Mouse (Mus musculus): ENCODE measurements around the gene Ankrd35. TPM values are rescaled to one million over a fixed set of nuclear protein-coding genes. Genes with fewer than 3 reads are reported as not detected.

The Ankrd35 gene
- polyA plus RNA-seq, 1 experiment from 2014 or later: 5.5 TPM

DNA sequence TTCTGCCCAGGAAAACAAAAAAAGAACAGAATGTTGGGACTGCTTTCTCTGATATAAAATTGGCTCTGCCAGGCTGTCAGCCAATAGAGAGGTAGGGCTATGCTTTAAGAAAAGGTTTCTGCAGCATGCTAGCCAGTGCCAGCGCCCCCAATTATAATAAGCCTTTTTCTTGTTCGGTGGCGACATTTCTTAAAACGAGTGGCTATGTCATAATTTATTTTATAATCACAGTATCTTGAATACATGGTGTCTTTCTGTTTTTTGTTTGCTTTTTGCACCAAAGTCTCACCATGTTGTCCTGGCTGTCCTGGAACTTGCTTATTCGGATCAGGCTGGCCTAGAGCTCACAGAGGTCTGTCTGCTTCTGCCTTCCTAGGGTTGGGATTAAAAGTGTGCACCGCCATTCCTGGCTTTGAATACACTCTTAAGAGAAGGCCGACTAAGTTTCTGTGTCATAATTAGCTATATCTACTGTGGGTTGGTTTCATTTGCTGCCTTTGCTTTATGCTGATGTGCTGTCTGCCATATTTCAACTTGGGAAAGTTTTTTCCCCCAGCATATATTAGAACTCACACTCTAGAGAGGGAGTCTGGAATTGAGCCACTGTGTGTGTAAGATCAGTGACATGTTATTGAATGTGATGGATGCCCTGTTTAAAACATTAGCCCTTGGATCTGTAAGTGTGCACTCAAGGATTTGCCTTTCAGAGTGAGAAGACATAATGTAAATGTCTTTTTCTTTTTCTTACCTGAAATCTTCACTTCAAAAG, 58.9 kb downstream of the Ankrd35 start:
- peak overlapping the region; percentile 84; the same call in 1 of the 2 replicates for H3K9ac ChIP-seq (ENCODE audit: low read length)
- no peaks in the 10 kb centered on the region for H3K4me1 ChIP-seq (replicated peaks; ENCODE audit: control insufficient read depth, insufficient read depth)
- no peaks in the 10 kb centered on the region for H3K27me3 ChIP-seq (ENCODE audit: control insufficient read depth, insufficient read depth, low read length)
- H3K27ac ChIP-seq (replicated peaks): no peak overlapping the region; the same call in 1 of the 2 replicates
- WGBS: 34% methylated on average over 7 of the region's 7 CpGs
- ATAC-seq (ENCODE audit: low FRiP score, low TSS enrichment) (no peak), DNase-seq (ENCODE audit: low spot score) (no peak)
- peak overlapping the region; percentile 55 for H3K4me2 ChIP-seq (replicated peaks; ENCODE audit: low read depth)
- H3K36me3 ChIP-seq (ENCODE audit: control insufficient read depth, insufficient read depth, low read length): no peaks in the 10 kb centered on the region
- H3K9me3 ChIP-seq (ENCODE audit: control insufficient read depth, low read length): no peaks in the 10 kb centered on the region
- TF ChIP-seq CTCF (IDR thresholded peaks at IDR 0.05; ENCODE audit: low read depth): no peak
- TF ChIP-seq EP300 (optimal IDR thresholded peaks at IDR 0.05): no peak
- peak overlapping the region; percentile 88 for H3K4me3 ChIP-seq (ENCODE audit: low read depth, low read length)

DNA sequence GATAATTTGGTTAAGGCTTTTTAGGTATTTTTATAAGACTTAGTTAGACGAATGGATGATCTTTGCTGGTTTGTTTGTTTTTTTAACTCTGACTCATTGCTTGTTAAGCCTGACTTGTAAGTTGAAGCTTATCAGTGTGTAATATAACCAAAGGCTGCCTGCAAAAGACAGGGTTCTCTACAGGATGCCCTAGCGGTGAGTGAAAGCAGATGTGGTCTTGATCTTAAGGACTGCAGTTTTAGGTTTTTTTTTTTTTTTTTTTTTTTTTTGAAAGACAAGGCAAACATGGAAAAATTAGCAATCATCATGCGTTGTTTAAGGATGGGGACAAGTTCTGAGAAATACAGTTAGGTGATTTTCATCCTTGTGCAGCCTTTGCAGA, 59.5 kb downstream of the Ankrd35 start:
- Histone ChIP-seq H3K27ac (replicated peaks) (no peak overlapping the region), H3K9me3 (ENCODE audit: control insufficient read depth, low read length) (no peaks in the 10 kb centered on the region), H3K27me3 (ENCODE audit: control insufficient read depth, insufficient read depth, low read length) (no peaks in the 10 kb centered on the region), H3K36me3 (ENCODE audit: control insufficient read depth, insufficient read depth, low read length) (no peaks in the 10 kb centered on the region), H3K4me3 (ENCODE audit: low read depth, low read length) (no peak overlapping the region), H3K4me1 (replicated peaks; ENCODE audit: control insufficient read depth, insufficient read depth) (no peaks in the 10 kb centered on the region), H3K4me2 (replicated peaks; ENCODE audit: low read depth) (no peak overlapping the region), H3K9ac (ENCODE audit: low read length) (no peak overlapping the region)
- ATAC-seq (ENCODE audit: low FRiP score, low TSS enrichment) (no peak), DNase-seq (ENCODE audit: low spot score) (no peak)
- whole genome bisulfite sequencing: 29% methylated on average over 3 of the region's 3 CpGs
- peak; percentile 55 for TF ChIP-seq CTCF (IDR thresholded peaks at IDR 0.05; ENCODE audit: low read depth)
- TF ChIP-seq EP300 (optimal IDR thresholded peaks at IDR 0.05): no peak

DNA sequence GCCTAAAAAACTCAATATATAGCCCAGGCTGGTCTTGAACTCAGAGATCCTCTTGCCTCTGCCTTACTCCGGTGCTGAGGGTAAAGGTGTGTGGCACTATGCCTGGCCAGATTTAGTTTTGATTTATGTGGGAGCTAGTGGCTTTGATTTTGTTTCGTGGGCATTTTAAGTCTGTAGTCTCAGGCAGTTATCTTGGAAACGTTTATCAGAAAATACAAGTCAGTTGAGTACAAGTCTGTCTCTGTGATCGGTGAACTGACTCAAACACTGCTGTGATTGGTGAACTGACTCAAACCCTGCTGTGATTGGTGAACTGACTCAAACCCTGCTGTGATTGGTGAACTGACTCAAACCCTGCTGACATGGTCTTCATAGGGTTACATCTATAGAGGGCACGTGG, 60.9 kb downstream of the Ankrd35 start:
- Histone ChIP-seq H3K9ac (ENCODE audit: low read length) (no peak overlapping the region), H3K4me3 (ENCODE audit: low read depth, low read length) (no peak overlapping the region), H3K36me3 (ENCODE audit: control insufficient read depth, insufficient read depth, low read length) (no peaks in the 10 kb centered on the region), H3K4me1 (replicated peaks; ENCODE audit: control insufficient read depth, insufficient read depth) (no peaks in the 10 kb centered on the region), H3K4me2 (replicated peaks; ENCODE audit: low read depth) (no peak overlapping the region), H3K27me3 (ENCODE audit: control insufficient read depth, insufficient read depth, low read length) (no peaks in the 10 kb centered on the region), H3K9me3 (ENCODE audit: control insufficient read depth, low read length) (no peaks in the 10 kb centered on the region), H3K27ac (replicated peaks) (no peak overlapping the region)
- WGBS: 63% methylated on average over 5 of the region's 5 CpGs
- DNase-seq (ENCODE audit: low spot score): no peak
- TF ChIP-seq EP300 (optimal IDR thresholded peaks at IDR 0.05): no peak
- no peak for TF ChIP-seq CTCF (IDR thresholded peaks at IDR 0.05; ENCODE audit: low read depth)
- no peak for ATAC-seq (ENCODE audit: low FRiP score, low TSS enrichment)

DNA sequence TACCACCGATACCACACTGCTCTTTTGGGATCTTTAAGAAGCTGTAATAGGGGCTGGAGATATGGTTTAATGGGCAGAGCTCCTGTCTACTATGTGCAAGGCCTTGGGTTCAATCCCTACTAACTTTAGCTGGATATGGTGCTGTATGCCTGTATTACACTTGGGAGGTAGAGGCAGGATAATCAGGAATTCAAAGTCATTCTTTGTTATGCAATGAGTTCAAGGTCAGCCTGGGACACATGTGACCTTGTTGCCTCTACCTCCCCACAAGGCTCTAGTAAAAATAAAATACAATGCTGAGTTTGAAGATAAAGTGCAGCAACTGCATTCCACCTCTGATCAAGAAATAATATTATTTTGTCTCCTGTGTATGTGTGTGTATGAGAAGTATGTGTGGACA, 64.1 kb downstream of the Ankrd35 start:
- TF ChIP-seq CTCF (IDR thresholded peaks at IDR 0.05; ENCODE audit: low read depth): no peak
- TF ChIP-seq EP300 (optimal IDR thresholded peaks at IDR 0.05): no peak
- no peak overlapping the region for H3K27ac ChIP-seq (replicated peaks)
- no peak overlapping the region for H3K9ac ChIP-seq (ENCODE audit: low read length)
- H3K36me3 ChIP-seq (ENCODE audit: control insufficient read depth, insufficient read depth, low read length): no peaks in the 10 kb centered on the region
- H3K4me1 ChIP-seq (replicated peaks; ENCODE audit: control insufficient read depth, insufficient read depth): no peaks in the 10 kb centered on the region
- DNase-seq (ENCODE audit: low spot score) (no peak), ATAC-seq (ENCODE audit: low FRiP score, low TSS enrichment) (no peak)
- H3K9me3 ChIP-seq (ENCODE audit: control insufficient read depth, low read length): no peaks in the 10 kb centered on the region
- no peak overlapping the region for H3K4me2 ChIP-seq (replicated peaks; ENCODE audit: low read depth)
- H3K4me3 ChIP-seq (ENCODE audit: low read depth, low read length): no peak overlapping the region
- WGBS: 94% methylated on average over 1 of the region's 1 CpGs
- no peaks in the 10 kb centered on the region for H3K27me3 ChIP-seq (ENCODE audit: control insufficient read depth, insufficient read depth, low read length)

DNA sequence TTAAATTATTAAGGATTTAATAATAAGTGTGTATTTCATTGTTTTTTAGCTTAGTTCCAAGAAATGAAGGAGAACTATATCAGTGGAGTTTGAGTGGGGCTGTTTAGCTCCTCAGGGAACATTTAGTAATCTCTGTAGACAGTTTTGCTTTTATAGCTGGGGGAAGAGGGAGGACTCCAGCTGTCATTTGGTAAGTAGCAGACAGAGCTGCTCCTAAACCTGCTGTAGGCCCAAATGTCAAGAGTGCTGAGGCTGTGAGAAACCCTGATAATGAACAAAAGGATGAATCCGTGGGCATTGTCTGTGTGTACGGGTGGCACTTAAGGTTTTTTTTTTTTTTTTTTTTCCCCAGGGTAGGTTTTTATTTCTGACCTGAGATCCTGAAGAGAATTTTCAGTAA, 65.3 kb downstream of the Ankrd35 start:
- no peak overlapping the region for H3K27ac ChIP-seq (replicated peaks)
- ATAC-seq (ENCODE audit: low FRiP score, low TSS enrichment) (no peak), DNase-seq (ENCODE audit: low spot score) (no peak)
- no peaks in the 10 kb centered on the region for H3K4me1 ChIP-seq (replicated peaks; ENCODE audit: control insufficient read depth, insufficient read depth)
- no peaks in the 10 kb centered on the region for H3K9me3 ChIP-seq (ENCODE audit: control insufficient read depth, low read length)
- 97% methylated on average over 2 of the region's 2 CpGs for WGBS
- no peak overlapping the region for H3K9ac ChIP-seq (ENCODE audit: low read length)
- H3K4me3 ChIP-seq (ENCODE audit: low read depth, low read length): no peak overlapping the region
- H3K27me3 ChIP-seq (ENCODE audit: control insufficient read depth, insufficient read depth, low read length): no peaks in the 10 kb centered on the region
- TF ChIP-seq EP300 (optimal IDR thresholded peaks at IDR 0.05): no peak
- no peak for TF ChIP-seq CTCF (IDR thresholded peaks at IDR 0.05; ENCODE audit: low read depth)
- no peaks in the 10 kb centered on the region for H3K36me3 ChIP-seq (ENCODE audit: control insufficient read depth, insufficient read depth, low read length)
- no peak overlapping the region for H3K4me2 ChIP-seq (replicated peaks; ENCODE audit: low read depth)

DNA sequence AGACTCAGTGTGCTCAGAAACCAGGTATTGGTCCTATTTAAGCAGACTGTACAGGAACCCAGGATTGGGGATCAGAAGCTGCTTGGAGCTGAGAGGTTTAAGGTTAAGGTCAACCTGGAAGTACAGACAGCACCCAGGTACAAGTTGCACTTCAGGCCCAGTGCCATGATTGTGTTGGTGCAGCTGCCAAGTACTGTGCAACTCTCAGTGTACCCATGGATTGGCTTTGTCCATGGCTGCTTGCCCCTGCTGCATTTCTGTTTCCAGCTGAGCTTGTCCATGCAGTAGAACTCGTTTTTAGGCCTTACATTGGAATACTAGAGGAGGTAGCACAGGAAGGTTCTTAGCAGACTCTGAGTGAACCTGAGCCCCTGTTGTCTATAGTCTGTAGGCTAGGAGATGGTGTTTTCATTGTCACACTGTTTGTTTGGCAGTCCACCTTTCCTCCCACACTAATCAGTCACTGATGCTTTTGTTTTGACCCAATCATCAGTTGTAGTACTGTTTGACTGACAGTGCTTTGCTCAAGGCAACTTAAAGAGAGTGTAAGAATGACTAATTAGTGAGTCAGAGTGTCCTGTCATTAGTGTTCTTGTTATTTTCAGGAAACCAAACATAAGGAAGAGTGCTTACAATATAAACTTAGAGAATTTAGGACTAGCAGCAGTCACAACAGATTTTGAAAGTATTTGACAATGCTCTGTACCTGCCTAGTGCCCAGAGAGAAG, 67.2 kb downstream of the Ankrd35 start:
- Histone ChIP-seq H3K9ac (ENCODE audit: low read length) (no peak overlapping the region), H3K4me2 (replicated peaks; ENCODE audit: low read depth) (no peak overlapping the region), H3K27ac (replicated peaks) (no peak overlapping the region), H3K4me1 (replicated peaks; ENCODE audit: control insufficient read depth, insufficient read depth) (no peaks in the 10 kb centered on the region), H3K27me3 (ENCODE audit: control insufficient read depth, insufficient read depth, low read length) (no peaks in the 10 kb centered on the region), H3K36me3 (ENCODE audit: control insufficient read depth, insufficient read depth, low read length) (no peaks in the 10 kb centered on the region), H3K4me3 (ENCODE audit: low read depth, low read length) (no peak overlapping the region), H3K9me3 (ENCODE audit: control insufficient read depth, low read length) (no peaks in the 10 kb centered on the region)
- DNase-seq (ENCODE audit: low spot score): no peak
- 56% methylated on average over 1 of the region's 1 CpGs for WGBS
- no peak for ATAC-seq (ENCODE audit: low FRiP score, low TSS enrichment)
- TF ChIP-seq CTCF (IDR thresholded peaks at IDR 0.05; ENCODE audit: low read depth): no peak
- no peak for TF ChIP-seq EP300 (optimal IDR thresholded peaks at IDR 0.05)

Measured in stomach, postnatal 0 days (tissue).